ENCODE assay signal across 8 mouse cellular contexts in the genomic region with DNA sequence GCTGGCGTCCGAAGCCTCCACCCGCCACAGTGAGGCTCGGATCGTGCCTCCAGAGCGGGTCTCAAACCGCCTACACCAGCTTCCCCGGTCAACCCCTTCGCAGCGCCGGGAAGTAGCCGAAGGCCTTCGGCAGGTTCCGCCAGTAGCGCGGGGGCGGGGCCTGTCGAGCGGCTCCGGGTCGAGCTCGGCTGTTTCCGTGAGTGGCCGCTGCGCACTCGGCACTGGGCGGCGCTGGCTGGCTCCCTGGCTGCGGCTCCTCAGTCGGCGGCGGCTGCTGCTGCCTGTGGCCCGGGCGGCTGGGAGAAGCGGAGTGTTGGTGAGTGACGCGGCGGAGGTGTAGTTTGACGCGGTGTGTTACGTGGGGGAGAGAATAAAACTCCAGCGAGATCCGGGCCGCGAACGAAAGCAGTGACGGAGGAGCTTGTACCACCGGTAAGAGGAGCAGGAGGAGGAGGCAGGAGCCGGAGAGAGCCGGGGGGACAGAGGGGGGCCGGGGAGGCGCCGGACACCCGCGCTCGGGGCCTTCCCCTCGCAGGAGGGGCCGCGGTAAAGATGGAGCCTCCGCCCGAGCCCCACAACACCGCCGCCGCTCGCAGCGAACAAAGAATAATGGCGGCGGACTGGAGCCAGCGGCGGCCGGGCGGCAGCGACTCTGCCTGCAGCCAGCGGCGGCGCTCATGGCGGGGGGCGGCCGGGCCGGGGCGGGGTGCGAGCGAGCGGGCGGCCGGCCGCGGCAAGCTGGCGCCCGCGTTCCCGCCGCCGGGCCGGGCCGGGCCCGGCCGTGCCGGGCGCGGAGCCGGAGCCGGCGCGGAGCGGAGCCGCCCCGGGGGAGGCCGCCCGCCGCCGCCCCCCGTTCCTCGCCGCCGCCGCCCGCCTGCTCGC. TPM values are rescaled to one million over a fixed set of nuclear protein-coding genes. Genes with fewer than 3 reads are reported as not detected.
DNase-seq lines count a peak whose midpoint lies in the region; ATAC-seq and TF ChIP-seq lines count a peak whose summit lies in the region.

Gene Creb1, plus strand, starts transcription at position 57 of the 882 bp plus-strand sequence.

- H3K36me3 ChIP-seq in ES-Bruce4 (ENCODE audit: control insufficient read depth, insufficient read depth, low read length, poor library complexity, severe bottlenecking), result no peaks in the 10 kb centered on the region
- 0 out of 2 replicates have a peak, but pooled peaks cover 2% of the 10 kb centered on the region for H3K36me3 ChIP-seq in forebrain, embryonic 13.5 days (ENCODE audit: poor library complexity, severe bottlenecking)
- H3K36me3 ChIP-seq in liver, postnatal 0 days (replicated peaks; ENCODE audit: insufficient read depth, low read length), result no peaks in the 10 kb centered on the region
- no peaks in the 10 kb centered on the region for H3K36me3 ChIP-seq in neural tube, embryonic 14.5 days (ENCODE audit: control insufficient read depth, insufficient read depth, low read length)

- peak; percentile 95 for ATAC-seq in cerebellum, adult (ENCODE audit: insufficient number of reproducible peaks, low FRiP score, low TSS enrichment)
- ATAC-seq in forebrain, embryonic 13.5 days, result peak; percentile 99
- peak; percentile 95 for ATAC-seq in liver, postnatal 0 days
- peak; percentile 99 for ATAC-seq in neural tube, embryonic 14.5 days (ENCODE audit: low read depth)

- no peaks in the 10 kb centered on the region for H3K27me3 ChIP-seq in ES-Bruce4 (ENCODE audit: control insufficient read depth, insufficient read depth, low read length, poor library complexity, severe bottlenecking)
- no peaks in the 10 kb centered on the region for H3K27me3 ChIP-seq in forebrain, embryonic 13.5 days
- H3K27me3 ChIP-seq in liver, postnatal 0 days (ENCODE audit: insufficient read depth, low read length), result no peaks in the 10 kb centered on the region
- H3K27me3 ChIP-seq in neural tube, embryonic 14.5 days (ENCODE audit: control insufficient read depth, insufficient read depth, low read length), result no peaks in the 10 kb centered on the region

- under 1% methylated on average over 68 of the region's 119 CpGs for WGBS in forebrain, embryonic 13.5 days
- WGBS in large intestine, adult 2 months, result 1% methylated on average over 113 of the region's 119 CpGs
- WGBS in liver, postnatal 0 days (ENCODE audit: insufficient replicate concordance), result under 1% methylated on average over 65 of the region's 119 CpGs
- under 1% methylated on average over 84 of the region's 119 CpGs for WGBS in neural tube, embryonic 14.5 days

- TF ChIP-seq POLR2A in ES-Bruce4 (IDR thresholded peaks at IDR 0.05; ENCODE audit: insufficient read depth, low read length), result peak; percentile 39

- peak within 1 kb of the TSS; percentile 78 for H3K4me2 ChIP-seq in forebrain, embryonic 13.5 days
- H3K4me2 ChIP-seq in liver, postnatal 0 days (ENCODE audit: low read depth, low read length), result peak within 1 kb of the TSS; percentile 95
- peak within 1 kb of the TSS; percentile 85 for H3K4me2 ChIP-seq in neural tube, embryonic 14.5 days (ENCODE audit: low read depth, low read length)

- DNase-seq in heart, postnatal 10 days, result peak; percentile 99
- peak; percentile 82 for DNase-seq in large intestine, adult 2 months (ENCODE audit: low read depth, low spot score)
- peak; percentile 99 for DNase-seq in liver, postnatal 0 days
- DNase-seq in testis, postnatal 10 days (ENCODE audit: low spot score), result peak; percentile 99

- TF ChIP-seq EP300 in ES-Bruce4 (IDR thresholded peaks at IDR 0.05; ENCODE audit: insufficient read depth, low read depth, low read length), result no peak
- TF ChIP-seq EP300 in liver, postnatal 0 days (IDR thresholded peaks at IDR 0.05; ENCODE audit: low read depth), result no peak

- intact Hi-C loops in heart, postnatal 10 days (cut with DNase I), result loop anchor here (10.0 kb wide), 2 partner anchors 162 to 408 kb away; partner anchors contain the start of genes Ccnyl1 and Klf7

- H3K4me3 ChIP-seq in ES-Bruce4 (ENCODE audit: low read depth, low read length), result peak within 1 kb of the TSS; percentile 95
- H3K4me3 ChIP-seq in forebrain, embryonic 13.5 days, result peak within 1 kb of the TSS; percentile 90
- peak within 1 kb of the TSS; percentile 94 for H3K4me3 ChIP-seq in liver, postnatal 0 days (ENCODE audit: low read depth, low read length)
- H3K4me3 ChIP-seq in neural tube, embryonic 14.5 days (ENCODE audit: low read depth, low read length), result peak within 1 kb of the TSS; percentile 93

- peak within 1 kb of the TSS; percentile 97 for H3K9ac ChIP-seq in ES-Bruce4 (ENCODE audit: low read depth, poor library complexity, severe bottlenecking)
- H3K9ac ChIP-seq in forebrain, embryonic 13.5 days, result peak within 1 kb of the TSS; percentile 99
- H3K9ac ChIP-seq in liver, postnatal 0 days (replicated peaks), result peak within 1 kb of the TSS; percentile 97
- H3K9ac ChIP-seq in neural tube, embryonic 14.5 days (replicated peaks; ENCODE audit: low read depth, low read length), result peak within 1 kb of the TSS; percentile 98

- H3K9me3 ChIP-seq in ES-Bruce4 (replicated peaks; ENCODE audit: control insufficient read depth, insufficient read depth, low read length, poor library complexity, severe bottlenecking), result no peaks in the 10 kb centered on the region; the same call in 1 of the 2 replicates
- H3K9me3 ChIP-seq in forebrain, embryonic 13.5 days (replicated peaks), result 0 out of 2 replicates have a peak, but pooled peaks cover 3% of the 10 kb centered on the region
- no peaks in the 10 kb centered on the region for H3K9me3 ChIP-seq in liver, postnatal 0 days (ENCODE audit: low read length)
- H3K9me3 ChIP-seq in neural tube, embryonic 14.5 days (ENCODE audit: control insufficient read depth, low read length), result no peaks in the 10 kb centered on the region

- peak; percentile 3 for TF ChIP-seq CTCF in ES-Bruce4 (IDR thresholded peaks at IDR 0.05; ENCODE audit: low read depth, low read length)
- 0 out of 2 replicates have a peak, but pooled peaks have one; percentile 24 for TF ChIP-seq CTCF in liver, postnatal 0 days (IDR thresholded peaks at IDR 0.05; ENCODE audit: low read depth)

- H3K27ac ChIP-seq in ES-Bruce4 (ENCODE audit: insufficient read depth, low read length), result peak within 1 kb of the TSS; percentile 88
- H3K27ac ChIP-seq in forebrain, embryonic 13.5 days, result peak within 1 kb of the TSS; percentile 100
- H3K27ac ChIP-seq in liver, postnatal 0 days (ENCODE audit: low read depth), result peak within 1 kb of the TSS; percentile 100
- peak within 1 kb of the TSS; percentile 100 for H3K27ac ChIP-seq in neural tube, embryonic 14.5 days (ENCODE audit: low read depth, low read length)

- H3K4me1 ChIP-seq in ES-Bruce4 (ENCODE audit: control insufficient read depth, insufficient read depth, low read length), result peaks cover 2% of the 10 kb centered on the region
- peaks cover 39% of the 10 kb centered on the region for H3K4me1 ChIP-seq in forebrain, embryonic 13.5 days
- peaks cover 21% of the 10 kb centered on the region for H3K4me1 ChIP-seq in liver, postnatal 0 days (ENCODE audit: insufficient read depth)
- H3K4me1 ChIP-seq in neural tube, embryonic 14.5 days (ENCODE audit: control insufficient read depth, insufficient read depth, low read length), result peaks cover 33% of the 10 kb centered on the region

RNA-seq across cellular contexts. Expression of gene Creb1, which starts in this region (rescaled TPM):
- 61.2 and 62.5 TPM in 2 replicates for polyA plus RNA-seq in ES-Bruce4 (2011; ENCODE audit: insufficient read depth, insufficient read length, low read depth, missing spikeins)
- 44.8 and 47.8 TPM in 2 replicates for polyA plus RNA-seq in forebrain, embryonic 13.5 days (2015; fragmentation: Nextera tagmentation; extraction: Ambion mirVana)
- total RNA-seq in heart, postnatal 10 days (2021), result 10 to 100 TPM; 31.2 to 36.9 TPM
- 7.6 and 14.2 TPM in 2 replicates for polyA plus RNA-seq in large intestine, adult 2 months (2012; rRNA removed)
- polyA plus RNA-seq in liver, postnatal 0 days (2015; fragmentation: Nextera tagmentation; extraction: Ambion mirVana), result 5.2 and 5.9 TPM in 2 replicates
- 49.8 and 50.1 TPM in 2 replicates for polyA plus RNA-seq in neural tube, embryonic 14.5 days (2014; fragmentation: Nextera tagmentation; extraction: Ambion mirVana)

Comparison
In these comparisons a context has a peak if more than half of its experiments do, and no peak if none do; other contexts are left out.
1. Peak in every context shown above with its lines: DNase-seq, ATAC-seq, H3K4me3 ChIP-seq and H3K27ac ChIP-seq.